Mouse (Mus musculus) skeletal muscle tissue, postnatal 0 days (tissue): ENCODE measurements around the gene Gm10447. TPM values are rescaled to one million over a fixed set of nuclear protein-coding genes. Genes with fewer than 3 reads are reported as not detected.

ENCODE experiments used
- microRNA-seq, 2 experiments: library from miRNA; unstranded; fragments of <30 nt; microRNA quantifications; one replicate each; pipeline ENCODE4; 2016
- polyA plus RNA-seq: library from polyadenylated mRNA; unstranded; fragments of >200 nt; fragmentation: Nextera tagmentation; extraction: Ambion mirVana; gene quantifications from 2 replicates; pipeline ENCODE4 v1.2.1, GENCODE M21; 2015

Gene Gm10447
- not detected in 2 replicates for polyA plus RNA-seq

DNA sequence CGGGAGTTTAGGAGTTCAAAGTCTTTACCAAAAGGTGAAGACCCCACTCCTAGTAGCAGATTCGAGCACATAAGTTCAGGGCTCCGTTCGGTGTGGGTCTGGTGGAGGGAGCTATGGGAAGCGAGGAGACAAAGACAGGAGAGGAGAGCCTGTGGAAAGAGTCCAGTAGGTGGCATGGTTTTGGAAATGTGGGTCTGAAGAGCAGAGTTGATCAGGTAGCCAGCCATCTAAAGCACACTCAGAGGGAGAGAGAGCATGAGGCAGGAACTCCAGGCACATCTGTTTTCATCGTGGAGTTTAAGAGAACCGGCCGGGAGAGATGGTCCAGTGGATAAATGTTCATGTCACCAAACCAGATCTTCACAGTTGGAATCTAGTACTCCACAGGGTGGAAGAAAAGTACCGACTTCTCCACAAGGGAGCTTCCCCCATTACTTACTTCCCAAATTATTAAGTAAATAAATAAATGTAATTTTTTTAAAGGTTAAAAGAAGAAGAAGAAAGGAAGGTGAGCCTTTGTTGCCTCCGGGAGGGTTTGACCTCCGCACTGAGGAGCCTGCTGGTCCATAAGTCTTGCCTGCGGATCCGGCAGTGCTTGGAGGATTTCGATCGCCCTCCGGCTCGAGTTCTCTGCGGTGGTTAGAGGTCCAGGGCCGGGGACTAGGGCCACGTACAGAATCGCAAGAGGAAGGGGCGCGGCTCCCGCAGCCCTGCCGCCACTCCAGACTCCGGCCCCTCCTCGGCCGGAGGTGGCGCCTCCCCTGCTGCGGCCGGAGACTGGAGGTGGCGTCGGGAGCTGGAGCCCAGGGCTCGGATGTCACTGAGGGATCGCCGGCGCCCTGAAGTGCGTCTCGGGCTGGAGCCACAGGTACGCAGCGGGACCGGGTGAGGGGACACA, at the start of gene Gm10447, which contains the start of gene Shroom1:
Gm10447 (minus strand) TSS at position 637 of the 898 bp plus-strand sequence.
Shroom1 (plus strand) TSS at position 732 of the 898 bp plus-strand sequence.

GRCm38 (mm10) chr11:53479783-53480301, 22.9 kb upstream of the Gm10447 start, which contains the start of the genes Gm9945 and Sowaha:
TSS of gene Gm9945 (plus strand) at chr11:53480166.
TSS of gene Sowaha (minus strand) at chr11:53480274.

GRCm38 (mm10) chr11:53469968-53470695, 13.2 kb upstream of the Gm10447 start, which contains the start of gene Gm9837:
TSS of gene Gm9837 (minus strand) at chr11:53470479.

GRCm38 (mm10) chr11:53430670-53431346, 26.1 kb downstream of the Gm10447 start, which contains the start of the genes Uqcrq and Gdf9:
TSS of gene Uqcrq (minus strand) at chr11:53430831.
TSS of gene Gdf9 (plus strand) at chr11:53431023.

GRCm38 (mm10) chr11:53423036-53423435, 33.9 kb downstream of the Gm10447 start, which contains the start of gene Leap2:
TSS of gene Leap2 (minus strand) at chr11:53423170.

Small RNA genes within 50 kb of the gene (microRNA-seq; reads per million reads assigned to microRNA genes)
- 0.41 to 0.42 reads per million in 2 experiments for gene Mir6920

Other genes starting within 250 kb of the Gm10447 start
- 79.0 and 83.1 TPM in 2 replicates for gene Hspa4, start 156.7 kb downstream of the Gm10447 start, polyA plus RNA-seq
- 17.5 and 18.7 TPM in 2 replicates for gene Zcchc10, start 132.4 kb downstream of the Gm10447 start, polyA plus RNA-seq
- gene Aff4, start 106.3 kb downstream of the Gm10447 start, polyA plus RNA-seq, result 27.6 and 34.9 TPM in 2 replicates
- not detected in 2 replicates for gene Leap2, start 33.9 kb downstream of the Gm10447 start, polyA plus RNA-seq
- gene Uqcrq, start 26.3 kb downstream of the Gm10447 start, polyA plus RNA-seq, result 1,385 and 1,448 TPM in 2 replicates
- 1.3 and 1.7 TPM in 2 replicates for gene Gdf9, start 26.1 kb downstream of the Gm10447 start, polyA plus RNA-seq
- 0.14 and 0.26 TPM in 2 replicates for gene Shroom1, start 95 bp upstream of the Gm10447 start, polyA plus RNA-seq
- gene Gm9837, start 13.4 kb upstream of the Gm10447 start, polyA plus RNA-seq, result not detected in 2 replicates
- not detected in 2 replicates for gene Gm9945, start 23.1 kb upstream of the Gm10447 start, polyA plus RNA-seq
- gene Sowaha, start 23.2 kb upstream of the Gm10447 start, polyA plus RNA-seq, result 0.05 and 0.11 TPM in 2 replicates
- gene Sept8, start 62.1 kb upstream of the Gm10447 start, polyA plus RNA-seq, result 16.7 and 17.3 TPM in 2 replicates
- gene Kif3a, start 110.3 kb upstream of the Gm10447 start, polyA plus RNA-seq, result 21.0 and 24.0 TPM in 2 replicates
- 0.72 and 0.79 TPM in 2 replicates for gene Il4, start 161.6 kb upstream of the Gm10447 start, polyA plus RNA-seq
- gene Il13, start 177.6 kb upstream of the Gm10447 start, polyA plus RNA-seq, result not detected in 2 replicates